In the genomic region with DNA sequence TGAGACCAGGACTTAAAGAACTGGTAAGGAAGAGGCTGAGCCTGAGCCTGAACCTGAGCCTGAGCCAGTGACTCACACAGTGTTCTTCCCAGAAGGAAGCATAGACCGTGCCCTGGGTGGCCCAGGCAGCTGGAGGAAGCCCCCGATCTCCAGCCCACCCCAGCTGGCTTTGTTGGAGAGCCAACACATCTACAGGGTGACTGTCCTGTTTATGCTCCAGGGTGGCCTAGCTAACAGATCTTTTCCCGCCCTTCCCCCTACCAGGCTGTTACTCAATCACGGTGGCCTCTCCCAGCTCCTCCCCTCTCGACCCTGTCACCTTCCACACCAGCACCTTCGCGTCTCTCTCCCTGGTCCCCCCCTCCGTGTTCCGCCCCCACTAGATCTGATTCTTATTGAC, we compare ENCODE assay signal across 11 mouse cellular contexts. TPM values are rescaled to one million over a fixed set of nuclear protein-coding genes. Genes with fewer than 3 reads are reported as not detected.
DNase-seq lines count a peak whose midpoint lies in the region; ATAC-seq and TF ChIP-seq lines count a peak whose summit lies in the region.
"Had no signal": no experiment of that assay in that cellular context is flagged by ENCODE, and none has a peak within 500 bp of the region (broad histone marks: within the 10 kb centered on the region; RNA-seq: fewer than 3 reads in every experiment).

No protein-coding gene starts in this region.

- H3K27ac ChIP-seq in heart, embryonic 10.5 days, result peak overlapping the region; percentile 86
- H3K27ac ChIP-seq in intestine, embryonic 16.5 days (ENCODE audit: low read length), result peak overlapping the region; percentile 35
- H3K27ac ChIP-seq in hindbrain, embryonic 14.5 days, result no peak overlapping the region

- H3K79me3 ChIP-seq in C2C12 (ENCODE audit: low read depth), result no peaks in the 10 kb centered on the region

- H3K4me2 ChIP-seq in intestine, embryonic 16.5 days (ENCODE audit: low read depth, low read length), result no peak overlapping the region
- no peak overlapping the region for H3K4me2 ChIP-seq in hindbrain, embryonic 14.5 days (replicated peaks)

- H3K9me3 ChIP-seq in heart, embryonic 10.5 days, result no peaks in the 10 kb centered on the region
- H3K9me3 ChIP-seq in intestine, embryonic 16.5 days (ENCODE audit: control insufficient read depth, low read length), result no peaks in the 10 kb centered on the region
- no peaks in the 10 kb centered on the region for H3K9me3 ChIP-seq in hindbrain, embryonic 14.5 days (ENCODE audit: control insufficient read depth, low read length)

- H3K27me3 ChIP-seq in heart, embryonic 10.5 days (ENCODE audit: insufficient read depth, poor library complexity, severe bottlenecking), result no peaks in the 10 kb centered on the region; the same call in 1 of the 2 replicates
- H3K27me3 ChIP-seq in C2C12 (ENCODE audit: control insufficient read depth, insufficient read depth, insufficient read length), result no peaks in the 10 kb centered on the region
- H3K27me3 ChIP-seq in intestine, embryonic 16.5 days (replicated peaks; ENCODE audit: control insufficient read depth, insufficient read depth, low read length), result no peaks in the 10 kb centered on the region
- H3K27me3 ChIP-seq in hindbrain, embryonic 14.5 days (ENCODE audit: control insufficient read depth, insufficient read depth, low read length), result no peaks in the 10 kb centered on the region

- H3K9ac ChIP-seq in intestine, embryonic 16.5 days (ENCODE audit: low read depth, low read length), result peak overlapping the region; percentile 21; the same call in 1 of the 2 replicates
- no peak overlapping the region for H3K9ac ChIP-seq in hindbrain, embryonic 14.5 days

- no peak for TF ChIP-seq CTCF in C2C12 (IDR thresholded peaks at IDR 0.05; ENCODE audit: control insufficient read depth, insufficient read depth, insufficient read length)

- DNase-seq in heart, embryonic 10.5 days (ENCODE audit: low spot score), result no peak
- DNase-seq in heart, postnatal 25 days (ENCODE audit: low spot score), result no peak
- DNase-seq in lung, postnatal 10 days, result peak; percentile 86
- no peak for DNase-seq in cerebellum, adult 8-10 months
- DNase-seq in urinary bladder, postnatal 25 days (ENCODE audit: low spot score), result no peak
- no peak for DNase-seq in hindbrain, embryonic 14.5 days (ENCODE audit: low spot score)
- DNase-seq: adrenal gland, postnatal 36 days; heart, postnatal 10 days; thymus, adult 2 months had no signal

- ATAC-seq in intestine, embryonic 16.5 days, result peak; percentile 34
- ATAC-seq in hindbrain, embryonic 14.5 days (ENCODE audit: low FRiP score), result no peak

- no peaks in the 10 kb centered on the region for H3K36me3 ChIP-seq in heart, embryonic 10.5 days
- H3K36me3 ChIP-seq in C2C12 (ENCODE audit: control insufficient read depth, insufficient read depth), result no peaks in the 10 kb centered on the region
- H3K36me3 ChIP-seq in intestine, embryonic 16.5 days (ENCODE audit: control insufficient read depth, insufficient read depth, low read length), result no peaks in the 10 kb centered on the region
- H3K36me3 ChIP-seq in hindbrain, embryonic 14.5 days (replicated peaks; ENCODE audit: control insufficient read depth, insufficient read depth), result no peaks in the 10 kb centered on the region

- H3K79me2 ChIP-seq in C2C12 (ENCODE audit: control insufficient read depth, insufficient read depth), result no peaks in the 10 kb centered on the region

- peaks cover 65% of the 10 kb centered on the region for H3K4me1 ChIP-seq in heart, embryonic 10.5 days
- H3K4me1 ChIP-seq in intestine, embryonic 16.5 days (ENCODE audit: control insufficient read depth, insufficient read depth, low read length), result peaks cover 36% of the 10 kb centered on the region
- no peaks in the 10 kb centered on the region for H3K4me1 ChIP-seq in hindbrain, embryonic 14.5 days (replicated peaks; ENCODE audit: control insufficient read depth, insufficient read depth, low read length)

- H3ac ChIP-seq in C2C12 (ENCODE audit: control insufficient read depth, insufficient read length, low read depth), result no peak overlapping the region

- WGBS in heart, embryonic 10.5 days, result 24% methylated on average over 9 of the region's 9 CpGs
- WGBS in intestine, embryonic 16.5 days, result 18% methylated on average over 9 of the region's 9 CpGs
- WGBS in hindbrain, embryonic 14.5 days, result 24% methylated on average over 9 of the region's 9 CpGs

- intact Hi-C loops in heart, postnatal 25 days (cut with DNase I), result loop anchor here (2.0 kb wide), 1 partner anchor 16 kb away; no protein-coding TSS in a partner anchor

- H3K4me3 ChIP-seq in heart, embryonic 10.5 days, result no peak overlapping the region
- H3K4me3 ChIP-seq in C2C12 (ENCODE audit: insufficient read depth, poor library complexity, severe bottlenecking), result no peak overlapping the region
- H3K4me3 ChIP-seq in intestine, embryonic 16.5 days (ENCODE audit: low read length), result no peak overlapping the region
- H3K4me3 ChIP-seq in hindbrain, embryonic 14.5 days (replicated peaks; ENCODE audit: low read length), result no peak overlapping the region

TF ChIP-seq in C2C12, 6 proteins besides CTCF, POLR2A, EP300 and RAD21:
- TF ChIP-seq MYOG (IDR thresholded peaks at IDR 0.05; ENCODE audit: control insufficient read depth, extremely low read depth, insufficient read length), result no peak
- peak; percentile 37 for TF ChIP-seq CEBPB (IDR thresholded peaks at IDR 0.05; ENCODE audit: low read depth)
- no peak for TF ChIP-seq FOSL1 (IDR thresholded peaks at IDR 0.05; ENCODE audit: insufficient read depth, low read length, poor library complexity, severe bottlenecking)
- TF ChIP-seq MAX (IDR thresholded peaks at IDR 0.05), result no peak
- no peak for TF ChIP-seq USF1 (IDR thresholded peaks at IDR 0.05; ENCODE audit: low read depth)
- no peak for TF ChIP-seq MYOD1 (IDR thresholded peaks at IDR 0.05; ENCODE audit: control insufficient read depth, insufficient read length, low read depth)

RNA-seq across cellular contexts. Expression of a gene that starts 44.9 kb away (rescaled TPM):
- polyA plus RNA-seq in heart, embryonic 10.5 days (2016; fragmentation: Nextera tagmentation; extraction: Ambion mirVana), result 312 and 332 TPM in 2 replicates
- 100 to 1,000 TPM in 1 of 2 experiments, 10 to 100 TPM in 1; 99.3 to 105 TPM for total RNA-seq in heart, postnatal 25 days (2021)
- 237 TPM for polyA plus RNA-seq in C2C12 (2012; fragmentation: generic; extraction: Trizol)
- 273 and 293 TPM in 2 replicates for polyA plus RNA-seq in intestine, embryonic 16.5 days (2015; fragmentation: Nextera tagmentation; extraction: Ambion mirVana)
- 302 and 313 TPM in 2 replicates for polyA plus RNA-seq in hindbrain, embryonic 14.5 days (2014; fragmentation: Nextera tagmentation; extraction: Ambion mirVana)

RNA-seq across cellular contexts. Expression of a gene that starts 49.0 kb away (rescaled TPM):
- 21.8 and 42.2 TPM in 2 replicates for polyA plus RNA-seq in heart, embryonic 10.5 days (2016; fragmentation: Nextera tagmentation; extraction: Ambion mirVana)
- total RNA-seq in heart, postnatal 25 days (2021), result 1 to 10 TPM; 2.0 to 2.8 TPM
- polyA plus RNA-seq in C2C12 (2012; fragmentation: generic; extraction: Trizol), result 48.1 TPM
- polyA plus RNA-seq in intestine, embryonic 16.5 days (2015; fragmentation: Nextera tagmentation; extraction: Ambion mirVana), result 15.6 TPM in 2 replicates
- 5.5 and 7.5 TPM in 2 replicates for polyA plus RNA-seq in hindbrain, embryonic 14.5 days (2014; fragmentation: Nextera tagmentation; extraction: Ambion mirVana)
